Mouse (Mus musculus): ENCODE data around the gene Atp9a. TPM values are rescaled to one million over a fixed set of nuclear protein-coding genes. Genes with fewer than 3 reads are reported as not detected.
"Not testable (repeated sequence)": the region's sequence is repeated elsewhere in the genome, so short reads cannot be mapped to it uniquely, and the experiment has no call there.

Gene Atp9a
- total RNA-seq (2017), result 0.32 to 1.3 TPM (median 0.38 TPM) in 3 replicates

- ATAC-seq (replicated peaks; ENCODE audit: insufficient number of reproducible peaks, low FRiP score, low TSS enrichment, poor library complexity, severe bottlenecking), result no peak
These were observed at the start of gene Atp9a for GRCm38 (mm10) chr2:168742059-168742627. TSS of gene Atp9a (minus strand) at chr2:168742409.

GRCm38 (mm10) chr2:168791115-168791802, 49.0 kb upstream of the Atp9a start:
- no peak for ATAC-seq (replicated peaks; ENCODE audit: insufficient number of reproducible peaks, low FRiP score, low TSS enrichment, poor library complexity, severe bottlenecking)

GRCm38 (mm10) chr2:168786174-168786573, 44.0 kb upstream of the Atp9a start:
- no peak for ATAC-seq (replicated peaks; ENCODE audit: insufficient number of reproducible peaks, low FRiP score, low TSS enrichment, poor library complexity, severe bottlenecking)

- ATAC-seq (replicated peaks; ENCODE audit: insufficient number of reproducible peaks, low FRiP score, low TSS enrichment, poor library complexity, severe bottlenecking), result no peak
These were observed 38.4 kb upstream of the Atp9a start for GRCm38 (mm10) chr2:168780596-168780995.

- ATAC-seq (replicated peaks; ENCODE audit: insufficient number of reproducible peaks, low FRiP score, low TSS enrichment, poor library complexity, severe bottlenecking), result no peak
These were observed 37.8 kb upstream of the Atp9a start for GRCm38 (mm10) chr2:168780024-168780423.

- no peak for ATAC-seq (replicated peaks; ENCODE audit: insufficient number of reproducible peaks, low FRiP score, low TSS enrichment, poor library complexity, severe bottlenecking)
These were observed 35.3 kb upstream of the Atp9a start for GRCm38 (mm10) chr2:168777481-168777880.

GRCm38 (mm10) chr2:168776238-168776637, 34.0 kb upstream of the Atp9a start:
- ATAC-seq (replicated peaks; ENCODE audit: insufficient number of reproducible peaks, low FRiP score, low TSS enrichment, poor library complexity, severe bottlenecking), result no peak

- ATAC-seq (replicated peaks; ENCODE audit: insufficient number of reproducible peaks, low FRiP score, low TSS enrichment, poor library complexity, severe bottlenecking), result no peak
These were observed 27.1 kb upstream of the Atp9a start for GRCm38 (mm10) chr2:168769259-168769658.

- no peak for ATAC-seq (replicated peaks; ENCODE audit: insufficient number of reproducible peaks, low FRiP score, low TSS enrichment, poor library complexity, severe bottlenecking)
These were observed 25.4 kb upstream of the Atp9a start, which contains the start of gene Sall4 for GRCm38 (mm10) chr2:168767582-168767981. TSS of gene Sall4 (minus strand) at chr2:168767943.

- no peak for ATAC-seq (replicated peaks; ENCODE audit: insufficient number of reproducible peaks, low FRiP score, low TSS enrichment, poor library complexity, severe bottlenecking)
These were observed 24.5 kb upstream of the Atp9a start for GRCm38 (mm10) chr2:168766538-168767361.

GRCm38 (mm10) chr2:168765696-168766537, 23.7 kb upstream of the Atp9a start:
- ATAC-seq (replicated peaks; ENCODE audit: insufficient number of reproducible peaks, low FRiP score, low TSS enrichment, poor library complexity, severe bottlenecking), result no peak

GRCm38 (mm10) chr2:168765065-168765681, 23.0 kb upstream of the Atp9a start:
- no peak for ATAC-seq (replicated peaks; ENCODE audit: insufficient number of reproducible peaks, low FRiP score, low TSS enrichment, poor library complexity, severe bottlenecking)

- ATAC-seq (replicated peaks; ENCODE audit: insufficient number of reproducible peaks, low FRiP score, low TSS enrichment, poor library complexity, severe bottlenecking), result no peak
These were observed 22.3 kb upstream of the Atp9a start for GRCm38 (mm10) chr2:168764460-168764867.

GRCm38 (mm10) chr2:168763785-168764184, 21.6 kb upstream of the Atp9a start:
- ATAC-seq (replicated peaks; ENCODE audit: insufficient number of reproducible peaks, low FRiP score, low TSS enrichment, poor library complexity, severe bottlenecking), result no peak

GRCm38 (mm10) chr2:168762411-168762815, 20.2 kb upstream of the Atp9a start:
- ATAC-seq (replicated peaks; ENCODE audit: insufficient number of reproducible peaks, low FRiP score, low TSS enrichment, poor library complexity, severe bottlenecking), result no peak

GRCm38 (mm10) chr2:168761954-168762353, 19.7 kb upstream of the Atp9a start:
- ATAC-seq (replicated peaks; ENCODE audit: insufficient number of reproducible peaks, low FRiP score, low TSS enrichment, poor library complexity, severe bottlenecking), result no peak

- no peak for ATAC-seq (replicated peaks; ENCODE audit: insufficient number of reproducible peaks, low FRiP score, low TSS enrichment, poor library complexity, severe bottlenecking)
These were observed 18.9 kb upstream of the Atp9a start for GRCm38 (mm10) chr2:168761141-168761540.

- not testable (repeated sequence) for ATAC-seq (replicated peaks; ENCODE audit: insufficient number of reproducible peaks, low FRiP score, low TSS enrichment, poor library complexity, severe bottlenecking)
These were observed 2.2 kb upstream of the Atp9a start for GRCm38 (mm10) chr2:168744406-168744805.

Measured in monocyte, adult 5-6 weeks (primary cell).